Mouse (Mus musculus) liver, embryonic 12.5 days (tissue): ENCODE results near the gene Skap1. TPM values are rescaled to one million over a fixed set of nuclear protein-coding genes. Genes with fewer than 3 reads are reported as not detected.

Experiments
- ATAC-seq: fragments of 200-750 bp; cut with Nextera tagmentation; 2 replicates; pipeline ENCODE4 v1.8.0; 2017; ENCODE audit warnings: moderate number of reproducible peaks, mild to moderate bottlenecking, moderate library complexity
- H3K27ac ChIP-seq: fragments of 300-500 bp; sonication (generic); 2 replicates; pipeline ENCODE4 v1.5.1; 2016; ENCODE audit warnings: mild to moderate bottlenecking
- H3K27me3 ChIP-seq: fragments of 300-500 bp; sonication (generic); replicated peaks from 2 replicates; pipeline ENCODE4 v1.6.1; 2016; ENCODE audit warnings: mild to moderate bottlenecking, moderate library complexity
- H3K36me3 ChIP-seq: fragments of 300-500 bp; sonication (generic); 2 replicates; pipeline ENCODE4 v1.6.1; 2016; ENCODE audit warnings: mild to moderate bottlenecking, moderate library complexity
- H3K4me1 ChIP-seq: fragments of 300-500 bp; sonication (generic); 2 replicates; pipeline ENCODE4 v1.6.1; 2016
- H3K4me2 ChIP-seq: fragments of 300-500 bp; sonication (generic); 2 replicates; pipeline ENCODE4 v1.6.1; 2016; ENCODE audit warnings: mild to moderate bottlenecking, moderate library complexity
- H3K4me3 ChIP-seq: fragments of 300-500 bp; sonication (generic); 2 replicates; pipeline ENCODE4 v1.5.1; 2016; ENCODE audit warnings: mild to moderate bottlenecking, moderate library complexity
- H3K9ac ChIP-seq: fragments of 300-500 bp; sonication (generic); 2 replicates; pipeline ENCODE4 v1.6.1; 2016; ENCODE audit warnings: mild to moderate bottlenecking, moderate library complexity
- H3K9me3 ChIP-seq: fragments of 300-500 bp; sonication (generic); replicated peaks from 2 replicates; pipeline ENCODE4 v1.6.1; 2016; ENCODE audit warnings: mild to moderate bottlenecking, moderate library complexity
- WGBS: fragments of 180-500 bp; shearing (Covaris S2); methylation state at CpG from one replicate; pipeline ENCODE4 v1.1.7; 2016; ENCODE audit not compliant: insufficient replicate concordance; 5-methylcytosine and 5-hydroxymethylcytosine counted together
- polyA plus RNA-seq: library from polyadenylated mRNA; unstranded; fragments of >200 nt; fragmentation: Nextera tagmentation; extraction: Ambion mirVana; gene quantifications from 2 replicates; pipeline ENCODE4 v1.2.1, GENCODE M21; 2016

Skap1 gene
- 0.14 and 0.51 TPM in 2 replicates for polyA plus RNA-seq

DNA sequence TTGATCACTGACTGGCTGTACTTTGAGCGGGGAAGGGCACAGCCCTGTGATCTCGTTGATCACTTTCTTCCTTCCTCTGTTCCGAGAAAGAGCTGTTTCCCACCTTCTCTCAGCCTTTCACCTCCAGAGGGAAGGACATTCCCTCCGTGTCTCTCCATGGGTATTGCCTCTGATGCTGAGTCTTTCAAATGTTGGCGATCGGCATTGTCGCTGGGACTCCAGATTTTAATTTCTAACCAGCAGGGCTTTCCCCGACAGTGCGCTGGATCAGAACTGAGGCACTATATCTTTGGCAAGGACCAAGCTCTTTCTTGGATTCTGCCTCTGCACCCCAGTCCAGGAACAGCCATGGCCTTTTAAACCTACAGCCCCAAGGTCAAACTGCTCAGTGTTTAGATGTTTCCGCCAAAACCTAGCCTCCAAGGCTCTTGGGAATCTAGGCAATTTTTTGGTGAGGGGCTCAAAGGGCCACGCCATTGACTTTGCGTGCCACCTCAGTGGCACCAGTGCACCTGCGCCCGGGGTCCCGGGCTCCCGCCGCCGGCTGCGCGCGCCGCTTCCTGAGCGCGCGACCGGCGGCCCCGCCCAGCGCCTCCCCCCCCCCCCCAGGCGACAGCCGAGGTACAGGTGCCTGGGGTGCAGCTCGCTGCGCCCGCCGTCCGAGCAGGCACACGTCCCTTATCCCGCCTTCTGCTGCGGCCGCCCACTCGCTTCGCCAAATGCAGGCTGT is at the start of gene Skap1:
TSS of gene Skap1 (plus strand) at position 608 of the 730 bp plus-strand sequence.
- no peak within 1 kb of the TSS for H3K9ac ChIP-seq
- H3K4me2 ChIP-seq, result peak within 1 kb of the TSS; percentile 64
- ATAC-seq, result no peak
- no peak within 1 kb of the TSS for H3K27ac ChIP-seq
- H3K4me3 ChIP-seq, result peak within 1 kb of the TSS; percentile 31
- no peaks in the 10 kb centered on the region for H3K9me3 ChIP-seq
- peaks cover 38% of the 10 kb centered on the region for H3K4me1 ChIP-seq
- H3K36me3 ChIP-seq, result no peaks in the 10 kb centered on the region
- 6% methylated on average over 35 of the region's 42 CpGs for WGBS
- H3K27me3 ChIP-seq, result peaks cover 78% of the 10 kb centered on the region

DNA sequence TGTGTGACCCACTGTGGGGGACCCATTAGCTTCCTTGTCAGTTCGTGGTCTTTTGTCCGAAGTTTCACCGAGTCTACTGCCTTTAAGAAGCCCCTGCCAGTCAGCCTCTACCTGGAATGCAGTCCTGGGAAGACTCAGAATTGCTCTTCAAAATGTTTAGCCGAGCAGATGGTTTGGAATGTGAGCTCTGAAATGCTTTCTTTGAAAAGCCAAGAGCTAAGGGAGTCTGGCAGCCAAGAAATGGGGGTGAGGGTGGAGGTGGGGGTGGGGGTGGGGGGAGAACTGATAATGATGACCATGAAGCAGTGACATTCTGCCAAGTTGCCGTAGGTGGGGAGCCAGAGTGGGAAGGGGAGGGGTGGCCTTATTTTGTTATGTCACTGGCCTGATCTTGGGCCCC is 43.3 kb upstream of the Skap1 start:
- no peak overlapping the region for H3K9ac ChIP-seq
- H3K27ac ChIP-seq, result no peak overlapping the region
- H3K27me3 ChIP-seq, result peaks cover 15% of the 10 kb centered on the region; the same call in 1 of the 2 replicates
- H3K4me1 ChIP-seq, result no peaks in the 10 kb centered on the region
- no peak overlapping the region for H3K4me2 ChIP-seq
- no peak for ATAC-seq
- 42% methylated on average over 5 of the region's 5 CpGs for WGBS
- H3K4me3 ChIP-seq, result no peak overlapping the region
- H3K36me3 ChIP-seq, result no peaks in the 10 kb centered on the region
- H3K9me3 ChIP-seq, result no peaks in the 10 kb centered on the region

DNA sequence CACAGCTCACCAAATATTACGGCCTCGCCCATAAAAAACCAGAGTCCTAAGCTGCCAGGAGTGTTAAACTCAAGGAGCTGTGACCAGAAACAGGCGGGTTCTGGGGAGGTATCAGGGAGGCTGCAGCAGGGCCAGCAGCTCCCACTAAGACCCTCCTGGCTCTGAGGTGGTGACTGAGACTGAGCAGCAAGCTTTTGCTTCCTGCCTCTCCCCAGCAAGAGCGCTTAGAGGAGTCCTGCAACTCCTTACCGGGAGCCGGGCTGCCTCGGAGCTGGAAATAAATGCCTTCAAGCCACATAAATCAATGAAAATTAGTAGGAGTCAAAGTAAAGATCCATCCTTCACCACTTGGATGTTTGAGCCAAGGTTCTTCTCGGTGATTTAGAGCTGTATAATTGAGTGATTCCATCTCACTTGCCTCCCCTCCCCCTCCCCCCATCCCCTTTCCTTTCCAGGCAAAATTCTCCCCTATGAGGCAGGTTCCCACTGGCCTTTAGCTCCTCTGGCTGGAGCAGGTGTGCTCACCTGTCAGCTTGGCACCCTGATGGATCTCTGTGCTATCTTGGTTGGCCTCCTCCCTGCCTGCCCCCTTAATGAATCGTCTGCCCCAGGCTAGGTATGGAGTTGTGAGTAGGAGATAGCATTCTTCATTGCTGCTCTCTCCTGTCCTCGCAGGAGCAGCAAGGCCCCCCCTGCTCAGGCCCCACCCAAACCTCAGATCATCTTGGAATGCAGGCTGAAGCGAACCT is 42.7 kb upstream of the Skap1 start:
- Histone ChIP-seq H3K27ac (no peak overlapping the region), H3K4me1 (no peaks in the 10 kb centered on the region), H3K9me3 (no peaks in the 10 kb centered on the region), H3K4me2 (no peak overlapping the region), H3K36me3 (no peaks in the 10 kb centered on the region), H3K9ac (no peak overlapping the region), H3K4me3 (no peak overlapping the region), H3K27me3 (peaks cover 16% of the 10 kb centered on the region; the same call in 1 of the 2 replicates)
- whole genome bisulfite sequencing, result 44% methylated on average over 11 of the region's 11 CpGs
- ATAC-seq, result no peak

DNA sequence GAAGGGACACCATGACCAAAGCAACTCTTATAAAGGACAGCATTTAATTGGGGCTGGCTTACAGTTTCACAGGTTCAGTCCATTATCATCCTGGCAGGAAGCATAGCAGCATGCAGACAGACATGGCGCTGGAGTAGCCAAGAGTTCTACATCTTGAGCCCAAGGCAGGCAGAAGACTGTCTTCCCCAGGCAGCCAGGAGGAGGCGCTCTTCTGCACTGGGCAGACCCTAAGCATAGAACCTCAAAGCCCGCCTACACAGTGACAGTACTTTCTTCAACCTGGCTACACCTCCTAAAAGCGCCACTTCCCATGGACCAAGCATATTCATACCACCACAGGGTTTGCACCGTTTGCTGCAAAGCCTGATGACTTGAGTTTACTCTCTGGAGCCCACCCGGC is 39.2 kb upstream of the Skap1 start:
- 83% methylated on average over 6 of the region's 6 CpGs for WGBS
- Histone ChIP-seq H3K9ac (no peak overlapping the region), H3K4me1 (peaks cover 4% of the 10 kb centered on the region; the same call in 1 of the 2 replicates), H3K27ac (no peak overlapping the region), H3K4me3 (no peak overlapping the region), H3K4me2 (no peak overlapping the region), H3K36me3 (no peaks in the 10 kb centered on the region), H3K27me3 (peaks cover 24% of the 10 kb centered on the region; the same call in 1 of the 2 replicates), H3K9me3 (no peaks in the 10 kb centered on the region)
- ATAC-seq, result no peak

DNA sequence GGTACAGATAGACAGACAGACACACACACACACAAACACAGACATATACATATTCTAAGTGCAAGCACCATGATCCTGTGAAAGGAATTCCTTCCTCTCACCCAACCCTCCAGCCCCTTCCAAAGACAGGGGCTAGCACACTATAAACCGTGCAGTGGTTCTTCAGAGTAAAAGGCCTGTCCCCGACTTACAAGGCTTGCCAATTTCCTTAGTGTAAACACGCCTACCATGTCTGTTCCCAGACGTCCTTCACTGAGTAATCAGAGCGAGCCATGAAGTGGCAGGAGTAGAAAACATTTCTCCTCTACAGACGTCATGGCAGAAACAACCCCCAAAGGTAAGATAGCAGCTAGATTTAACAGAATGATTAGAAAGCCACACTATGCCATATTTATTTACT is 38.2 kb upstream of the Skap1 start:
- Histone ChIP-seq H3K9me3 (no peaks in the 10 kb centered on the region), H3K4me2 (no peak overlapping the region), H3K36me3 (no peaks in the 10 kb centered on the region), H3K9ac (no peak overlapping the region), H3K27me3 (peaks cover 28% of the 10 kb centered on the region; the same call in 1 of the 2 replicates), H3K27ac (no peak overlapping the region), H3K4me1 (peaks cover 4% of the 10 kb centered on the region; the same call in 1 of the 2 replicates), H3K4me3 (no peak overlapping the region)
- no peak for ATAC-seq
- WGBS, result 48% methylated on average over 6 of the region's 6 CpGs

DNA sequence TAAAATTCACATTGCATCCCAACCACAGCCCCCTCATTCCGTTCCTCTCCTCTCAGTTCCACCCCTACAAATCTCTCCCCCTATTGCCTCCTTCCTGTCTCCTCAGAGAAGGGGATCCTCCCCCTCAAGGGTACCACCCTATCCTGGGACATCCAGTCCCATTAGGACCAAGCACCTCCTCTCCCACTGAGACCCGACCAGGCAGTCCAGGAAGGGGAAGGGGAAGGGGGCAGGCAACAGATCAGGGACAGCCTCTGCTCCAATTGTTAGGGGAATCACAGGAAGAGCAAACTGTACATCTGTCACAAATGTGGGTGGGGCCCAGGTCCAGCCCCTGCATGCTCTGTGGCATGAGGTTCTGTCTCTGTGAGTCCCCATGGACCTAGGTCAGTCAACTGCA is 37.6 kb upstream of the Skap1 start:
- Histone ChIP-seq H3K9ac (no peak overlapping the region), H3K36me3 (no peaks in the 10 kb centered on the region), H3K27ac (no peak overlapping the region), H3K9me3 (no peaks in the 10 kb centered on the region), H3K4me2 (no peak overlapping the region), H3K4me1 (peaks cover 4% of the 10 kb centered on the region; the same call in 1 of the 2 replicates), H3K27me3 (peaks cover 23% of the 10 kb centered on the region; the same call in 1 of the 2 replicates), H3K4me3 (no peak overlapping the region)
- 29% methylated on average over 2 of the region's 2 CpGs for WGBS
- no peak for ATAC-seq

DNA sequence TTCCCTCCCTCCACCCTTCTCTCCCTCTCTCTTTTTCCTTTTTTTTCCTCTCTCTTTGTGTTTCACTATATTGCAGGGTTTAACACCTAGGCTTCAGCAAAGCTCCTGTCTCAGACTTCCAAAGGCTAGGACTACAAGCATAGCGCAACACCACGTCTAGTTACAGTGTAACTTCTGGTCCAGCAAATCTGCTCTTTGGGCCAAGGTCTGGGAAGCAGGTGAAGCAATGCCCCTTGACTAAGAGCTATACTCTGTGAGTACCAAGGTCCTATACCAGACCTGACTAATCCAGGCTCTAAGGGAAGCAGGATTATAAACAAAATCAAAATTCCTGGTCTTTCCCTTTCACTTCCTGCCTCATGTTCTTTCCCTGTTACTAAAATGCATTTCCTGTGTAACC is 35.3 kb upstream of the Skap1 start:
- no peak for ATAC-seq
- Histone ChIP-seq H3K4me1 (peaks cover 4% of the 10 kb centered on the region; the same call in 1 of the 2 replicates), H3K4me2 (no peak overlapping the region), H3K27ac (no peak overlapping the region), H3K9me3 (no peaks in the 10 kb centered on the region), H3K36me3 (no peaks in the 10 kb centered on the region), H3K27me3 (peaks cover 26% of the 10 kb centered on the region; the same call in 1 of the 2 replicates), H3K9ac (no peak overlapping the region), H3K4me3 (no peak overlapping the region)
- WGBS, result 66% methylated on average over 2 of the region's 2 CpGs

DNA sequence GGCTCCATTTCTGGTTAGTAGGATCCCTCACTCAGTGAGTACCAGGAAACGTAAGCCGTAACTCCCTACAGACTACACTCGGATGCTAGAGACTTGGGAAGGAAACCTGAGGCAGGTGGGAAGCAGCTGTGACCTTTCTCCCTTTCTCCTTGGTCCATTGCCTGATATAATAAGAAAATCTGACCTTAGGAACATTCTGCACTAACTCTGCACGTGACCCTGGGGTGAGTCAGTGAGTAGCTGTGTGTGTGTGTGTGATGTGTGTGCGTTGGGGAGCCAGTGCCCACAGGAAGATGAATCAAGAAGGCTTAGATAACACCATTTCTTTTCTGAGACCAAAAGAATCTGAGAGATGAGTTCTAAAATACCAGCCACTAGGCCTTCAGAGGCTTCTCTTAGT is 34.5 kb upstream of the Skap1 start:
- no peak overlapping the region for H3K4me2 ChIP-seq
- H3K9me3 ChIP-seq, result no peaks in the 10 kb centered on the region
- no peak overlapping the region for H3K4me3 ChIP-seq
- 50% methylated on average over 5 of the region's 5 CpGs for WGBS
- H3K27ac ChIP-seq, result no peak overlapping the region
- H3K4me1 ChIP-seq, result peaks cover 4% of the 10 kb centered on the region; the same call in 1 of the 2 replicates
- no peaks in the 10 kb centered on the region for H3K36me3 ChIP-seq
- ATAC-seq, result no peak
- H3K27me3 ChIP-seq, result peaks cover 22% of the 10 kb centered on the region; the same call in 1 of the 2 replicates
- H3K9ac ChIP-seq, result no peak overlapping the region

DNA sequence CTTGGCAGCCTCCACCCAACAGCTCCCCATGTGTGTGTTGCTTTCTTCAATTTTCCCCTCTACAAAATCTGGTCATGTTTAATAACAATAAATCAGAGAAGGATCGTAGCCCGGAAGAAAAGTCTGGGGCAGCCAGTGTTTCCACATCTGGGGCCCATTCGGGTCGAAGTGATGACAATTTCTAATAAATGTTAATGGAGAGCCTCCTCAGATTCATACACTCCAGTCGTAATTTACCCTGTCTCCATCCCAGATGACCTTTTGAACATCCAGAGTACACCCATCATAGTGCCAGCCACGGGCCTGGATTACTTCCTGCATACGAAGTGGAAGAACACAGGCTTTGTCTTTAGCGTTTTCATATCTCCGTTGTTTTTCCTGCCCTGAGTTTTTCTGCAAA is 32.5 kb upstream of the Skap1 start:
- no peak overlapping the region for H3K9ac ChIP-seq
- no peak overlapping the region for H3K4me3 ChIP-seq
- no peak for ATAC-seq
- H3K27ac ChIP-seq, result no peak overlapping the region
- 49% methylated on average over 9 of the region's 9 CpGs for WGBS
- no peak overlapping the region for H3K4me2 ChIP-seq
- H3K27me3 ChIP-seq, result peaks cover 24% of the 10 kb centered on the region
- no peaks in the 10 kb centered on the region for H3K9me3 ChIP-seq
- no peaks in the 10 kb centered on the region for H3K36me3 ChIP-seq
- H3K4me1 ChIP-seq, result peaks cover 4% of the 10 kb centered on the region; the same call in 1 of the 2 replicates

DNA sequence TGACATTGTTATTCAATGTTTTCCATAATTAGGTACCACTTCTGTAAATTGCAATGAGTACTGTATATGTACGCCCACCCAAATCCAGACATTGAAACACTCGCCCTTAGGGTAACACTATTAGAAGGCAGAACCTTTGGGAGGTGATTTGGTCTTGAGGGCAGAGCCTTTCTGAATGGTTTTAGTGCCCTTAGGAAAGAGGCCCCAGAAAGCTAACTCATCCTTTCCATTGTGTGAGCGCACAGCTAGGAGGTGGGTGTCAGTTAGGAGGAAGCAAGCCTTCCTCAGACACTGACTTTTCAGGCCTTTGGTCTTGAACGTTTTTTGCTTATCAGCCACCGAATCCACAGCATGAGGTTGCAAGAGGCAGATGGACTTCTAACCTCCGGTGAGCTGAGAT is 29.5 kb upstream of the Skap1 start:
- Histone ChIP-seq H3K27ac (no peak overlapping the region), H3K27me3 (peaks cover 46% of the 10 kb centered on the region), H3K9me3 (no peaks in the 10 kb centered on the region), H3K9ac (no peak overlapping the region), H3K4me1 (no peaks in the 10 kb centered on the region), H3K36me3 (no peaks in the 10 kb centered on the region), H3K4me2 (no peak overlapping the region), H3K4me3 (no peak overlapping the region)
- ATAC-seq, result no peak
- WGBS, result 38% methylated on average over 6 of the region's 6 CpGs

DNA sequence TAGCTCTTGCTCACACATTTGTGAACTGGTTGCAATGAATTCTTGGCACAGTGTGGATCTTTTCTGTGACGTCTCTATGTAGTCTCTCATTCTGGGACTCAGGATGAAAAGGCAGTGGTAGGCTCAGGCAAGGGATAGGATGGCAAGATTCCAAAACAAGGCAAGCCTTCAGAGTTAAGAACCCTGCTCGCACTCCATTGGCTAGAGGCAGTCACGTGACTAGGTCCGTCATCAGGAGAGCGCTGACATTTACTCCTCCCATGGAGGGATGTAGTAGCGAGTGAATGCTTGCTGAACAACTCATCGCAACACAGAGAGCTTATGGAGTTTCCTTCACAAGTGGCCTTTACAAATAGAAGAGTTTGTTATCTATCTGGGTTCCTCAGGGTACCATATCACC is 27.9 kb upstream of the Skap1 start:
- ATAC-seq, result no peak
- WGBS, result 47% methylated on average over 7 of the region's 7 CpGs
- Histone ChIP-seq H3K4me3 (no peak overlapping the region), H3K4me2 (no peak overlapping the region), H3K27ac (no peak overlapping the region), H3K27me3 (peaks cover 43% of the 10 kb centered on the region), H3K4me1 (no peaks in the 10 kb centered on the region), H3K9ac (no peak overlapping the region), H3K36me3 (no peaks in the 10 kb centered on the region), H3K9me3 (no peaks in the 10 kb centered on the region)

DNA sequence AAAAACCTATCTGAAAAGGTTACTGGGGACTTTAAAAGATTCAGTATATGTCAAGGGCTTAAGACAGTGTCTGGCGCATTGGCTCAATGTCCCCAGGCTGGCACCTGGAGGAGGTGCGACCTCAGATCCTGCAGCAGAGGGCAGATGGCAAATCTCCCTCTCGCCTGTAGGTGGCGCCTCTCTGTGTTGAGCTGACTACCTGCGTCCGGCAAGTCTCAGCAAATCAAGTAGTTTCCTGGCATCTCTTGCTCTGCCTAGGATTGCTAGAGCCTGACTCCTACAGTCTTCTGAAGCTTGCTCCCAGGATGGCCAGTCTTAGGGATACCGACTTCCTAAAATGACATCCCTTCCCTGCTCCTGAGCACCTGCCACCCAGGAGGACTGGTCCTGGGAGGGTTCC is 25.6 kb upstream of the Skap1 start:
- no peak overlapping the region for H3K27ac ChIP-seq
- no peaks in the 10 kb centered on the region for H3K4me1 ChIP-seq
- no peaks in the 10 kb centered on the region for H3K9me3 ChIP-seq
- H3K4me3 ChIP-seq, result no peak overlapping the region
- peaks cover 50% of the 10 kb centered on the region for H3K27me3 ChIP-seq
- no peak for ATAC-seq
- H3K9ac ChIP-seq, result no peak overlapping the region
- H3K36me3 ChIP-seq, result no peaks in the 10 kb centered on the region
- no peak overlapping the region for H3K4me2 ChIP-seq
- WGBS, result 8% methylated on average over 7 of the region's 7 CpGs
